Mouse (Mus musculus): ENCODE data around the gene Mertk. TPM values are rescaled to one million over a fixed set of nuclear protein-coding genes. Genes with fewer than 3 reads are reported as not detected.

The Mertk gene
- total RNA-seq, 1 experiment from 2014 or later: not detected

- ATAC-seq (replicated peaks; ENCODE audit: insufficient number of reproducible peaks, low FRiP score, low TSS enrichment, poor library complexity, severe bottlenecking): no peak
Observed at GRCm38 (mm10) chr2:128796463-128796862, 97.7 kb downstream of the Mertk start.

DNA sequence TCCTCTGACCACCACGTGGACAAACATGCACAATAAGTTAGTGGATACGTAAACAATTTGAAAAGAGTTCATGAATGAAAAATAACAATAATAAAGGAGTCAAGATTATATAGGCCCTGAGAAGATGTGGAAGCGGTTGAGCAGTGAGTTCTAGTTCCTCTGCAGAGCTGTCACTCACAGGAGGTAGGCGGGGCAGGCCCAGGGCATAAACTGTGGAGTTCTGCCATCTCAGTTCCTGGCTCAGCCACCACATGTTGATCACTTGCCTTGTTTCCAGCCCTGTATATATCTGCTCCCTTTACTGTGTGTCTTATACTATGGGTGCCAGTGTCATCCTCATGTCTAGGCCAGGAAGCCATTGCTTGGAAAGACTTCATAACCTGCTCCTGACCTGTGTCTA lies 104.7 kb downstream of the Mertk start:
- 0 out of 2 replicates have a peak, but pooled peaks have one; percentile 47 for ATAC-seq (replicated peaks; ENCODE audit: insufficient number of reproducible peaks, low FRiP score, low TSS enrichment, poor library complexity, severe bottlenecking)

- no peak for ATAC-seq (replicated peaks; ENCODE audit: insufficient number of reproducible peaks, low FRiP score, low TSS enrichment, poor library complexity, severe bottlenecking)
Observed at GRCm38 (mm10) chr2:128805341-128805740, 106.6 kb downstream of the Mertk start.

- ATAC-seq (replicated peaks; ENCODE audit: insufficient number of reproducible peaks, low FRiP score, low TSS enrichment, poor library complexity, severe bottlenecking): no peak; the same call in 1 of the 2 replicates
Observed at GRCm38 (mm10) chr2:128806561-128806960, 107.8 kb downstream of the Mertk start.

DNA sequence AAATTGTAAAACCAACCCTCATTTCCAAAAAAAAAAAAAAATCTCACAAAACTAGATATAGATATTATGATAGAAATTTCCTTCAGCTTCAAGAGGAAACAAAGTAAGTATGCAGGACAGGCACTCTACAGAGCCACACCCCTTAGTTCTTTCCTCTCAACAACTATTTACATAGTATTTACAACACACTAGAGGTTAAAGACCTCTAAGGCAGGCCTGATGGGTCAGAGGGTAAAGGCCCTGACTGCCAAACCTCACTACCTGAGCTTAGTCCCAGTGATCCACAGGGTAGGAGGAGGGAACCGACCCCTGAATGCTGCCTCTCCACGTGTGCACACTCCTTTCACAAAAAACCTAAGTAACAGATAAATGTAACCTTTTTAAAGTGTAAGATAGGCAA lies 114.0 kb downstream of the Mertk start:
- ATAC-seq (replicated peaks; ENCODE audit: insufficient number of reproducible peaks, low FRiP score, low TSS enrichment, poor library complexity, severe bottlenecking): no peak

DNA sequence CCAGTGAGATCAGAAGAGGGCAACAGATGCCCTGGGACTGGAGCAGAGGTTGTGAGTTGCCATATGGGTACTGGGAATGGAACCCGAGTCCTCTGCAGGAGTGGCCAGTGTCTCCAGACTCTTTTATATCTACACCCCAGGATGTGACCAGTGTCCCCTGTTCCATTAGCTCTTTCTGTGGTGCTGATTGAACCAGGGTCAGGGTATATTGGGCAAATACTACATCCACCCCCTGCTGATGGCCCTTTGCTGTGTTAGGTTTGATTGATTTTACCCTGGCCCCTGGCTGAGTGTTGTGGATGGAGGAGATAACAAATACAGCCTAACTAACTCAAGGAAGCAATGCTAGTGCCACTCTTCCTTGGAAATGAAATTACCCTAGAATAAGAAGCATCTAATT lies 117.6 kb downstream of the Mertk start:
- ATAC-seq (replicated peaks; ENCODE audit: insufficient number of reproducible peaks, low FRiP score, low TSS enrichment, poor library complexity, severe bottlenecking): no peak

DNA sequence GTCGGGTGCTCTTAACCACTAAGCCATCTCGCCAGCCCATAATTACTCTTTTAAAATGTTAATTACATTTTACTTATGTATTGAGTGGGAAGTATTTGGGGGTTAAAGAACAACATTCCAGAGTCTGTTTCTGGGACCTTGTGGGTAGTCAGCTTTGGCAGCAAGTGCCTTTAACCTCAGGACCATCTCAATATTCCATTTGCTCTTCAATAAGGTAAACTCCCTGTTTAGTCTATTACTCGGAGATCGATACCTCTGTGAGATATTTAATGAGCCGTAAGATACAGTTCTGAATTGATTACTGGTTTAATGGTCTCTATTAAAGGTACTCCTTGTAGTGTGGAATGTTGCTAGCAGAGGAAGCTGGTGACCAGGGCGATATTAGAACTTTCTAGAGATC lies 118.2 kb downstream of the Mertk start:
- no peak for ATAC-seq (replicated peaks; ENCODE audit: insufficient number of reproducible peaks, low FRiP score, low TSS enrichment, poor library complexity, severe bottlenecking)

GRCm38 (mm10) chr2:128817387-128817785 lies 118.6 kb downstream of the Mertk start:
- peak; percentile 36; the same call in 1 of the 2 replicates for ATAC-seq (replicated peaks; ENCODE audit: insufficient number of reproducible peaks, low FRiP score, low TSS enrichment, poor library complexity, severe bottlenecking)

DNA sequence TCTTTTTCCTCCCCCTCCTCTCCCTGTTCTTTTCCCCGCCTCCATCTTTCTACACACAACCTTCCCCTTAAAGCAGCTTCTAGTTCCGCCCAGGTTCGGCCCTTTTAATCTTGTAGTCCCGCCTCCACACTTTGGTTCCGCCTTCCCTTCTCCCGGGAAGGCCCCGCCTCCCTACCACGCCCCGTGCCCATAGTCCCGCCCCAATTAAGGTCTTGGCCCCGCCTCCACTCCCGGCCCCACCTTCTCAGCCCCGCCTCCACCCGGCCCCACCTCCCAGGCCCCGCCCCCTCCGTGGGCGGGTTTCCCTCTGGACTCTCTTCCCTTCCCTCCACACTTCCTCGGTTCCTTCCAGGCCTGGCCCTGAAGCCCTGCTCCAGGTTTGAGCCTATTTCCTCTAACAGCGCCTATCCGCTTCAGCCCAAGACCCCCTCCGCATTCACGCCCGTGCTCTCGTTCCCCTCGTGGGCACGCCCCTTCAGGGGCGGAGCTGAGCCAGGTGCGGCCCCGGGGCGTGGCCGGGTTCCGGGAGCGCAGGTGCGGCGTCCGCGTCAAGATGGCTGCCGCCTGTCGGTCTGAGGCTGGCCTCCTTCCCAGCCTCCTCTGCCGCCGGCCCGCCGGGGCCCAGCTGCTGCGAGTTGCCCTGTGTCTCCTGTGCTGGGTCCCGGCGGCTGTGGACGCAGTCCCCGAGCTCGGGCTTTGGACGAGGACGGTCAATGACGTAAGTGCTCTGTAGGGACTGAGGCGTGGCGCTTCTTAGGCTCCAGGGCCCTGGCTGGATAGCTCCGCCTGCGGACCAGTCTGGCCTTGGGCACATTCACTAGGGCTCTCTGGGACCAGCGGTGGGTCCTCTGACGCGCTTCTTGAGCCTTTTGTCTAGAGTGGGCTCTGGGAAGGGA lies 119.3 kb downstream of the Mertk start, which contains the start of gene Tmem87b:
Gene Tmem87b, plus strand, starts transcription at position 333 of the 896 bp plus-strand sequence.
- peak; percentile 94 for ATAC-seq (replicated peaks; ENCODE audit: insufficient number of reproducible peaks, low FRiP score, low TSS enrichment, poor library complexity, severe bottlenecking)

GRCm38 (mm10) chr2:128818956-128819643 lies 120.3 kb downstream of the Mertk start:
- ATAC-seq (replicated peaks; ENCODE audit: insufficient number of reproducible peaks, low FRiP score, low TSS enrichment, poor library complexity, severe bottlenecking): no peak

DNA sequence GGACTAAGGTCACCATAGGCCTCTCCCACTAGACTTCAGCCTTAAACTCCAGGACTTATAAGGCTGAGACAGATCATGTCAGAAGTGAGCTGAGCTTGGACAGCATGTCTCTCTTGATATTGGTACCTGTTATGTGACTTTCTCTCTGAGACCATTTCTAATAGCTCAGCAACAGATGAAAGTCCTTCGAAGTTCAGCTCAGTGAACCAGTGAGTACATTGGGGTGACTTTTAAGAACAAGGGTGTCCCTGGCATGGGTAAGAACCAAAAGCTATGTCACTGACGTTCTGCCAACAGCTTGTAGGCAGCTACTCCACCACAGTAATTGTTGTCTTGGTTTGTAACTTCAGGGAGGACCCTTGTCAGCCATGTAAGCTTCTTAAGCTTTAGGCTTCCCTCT lies 121.9 kb downstream of the Mertk start:
- no peak for ATAC-seq (replicated peaks; ENCODE audit: insufficient number of reproducible peaks, low FRiP score, low TSS enrichment, poor library complexity, severe bottlenecking)

- ATAC-seq (replicated peaks; ENCODE audit: insufficient number of reproducible peaks, low FRiP score, low TSS enrichment, poor library complexity, severe bottlenecking): no peak
Observed at GRCm38 (mm10) chr2:128823893-128824292, 125.1 kb downstream of the Mertk start.

GRCm38 (mm10) chr2:128827787-128828186 lies 129.0 kb downstream of the Mertk start:
- no peak for ATAC-seq (replicated peaks; ENCODE audit: insufficient number of reproducible peaks, low FRiP score, low TSS enrichment, poor library complexity, severe bottlenecking)

DNA sequence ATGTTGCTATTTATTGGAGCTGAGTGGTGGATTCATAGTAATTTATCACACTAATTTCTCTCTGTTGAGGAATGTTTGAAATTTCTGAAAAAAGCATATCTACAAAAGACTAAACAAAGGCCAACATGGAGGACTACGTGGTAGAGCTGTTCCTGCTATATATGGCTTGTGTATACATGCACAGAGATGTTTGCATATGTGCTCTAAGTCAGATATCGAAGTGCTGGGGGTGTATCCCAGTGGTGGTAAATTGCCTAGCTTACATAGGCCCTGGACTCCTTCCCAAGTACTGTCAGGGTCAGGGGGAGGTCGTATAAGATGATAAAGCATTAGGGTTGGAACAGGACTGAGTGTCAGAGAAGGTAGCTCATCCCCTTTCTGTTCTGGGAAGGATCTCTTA lies 133.9 kb downstream of the Mertk start:
- no peak for ATAC-seq (replicated peaks; ENCODE audit: insufficient number of reproducible peaks, low FRiP score, low TSS enrichment, poor library complexity, severe bottlenecking)

- no peak for ATAC-seq (replicated peaks; ENCODE audit: insufficient number of reproducible peaks, low FRiP score, low TSS enrichment, poor library complexity, severe bottlenecking)
Observed at GRCm38 (mm10) chr2:128833035-128833434, 134.3 kb downstream of the Mertk start.

GRCm38 (mm10) chr2:128833435-128833834 lies 134.7 kb downstream of the Mertk start:
- no peak for ATAC-seq (replicated peaks; ENCODE audit: insufficient number of reproducible peaks, low FRiP score, low TSS enrichment, poor library complexity, severe bottlenecking)

DNA sequence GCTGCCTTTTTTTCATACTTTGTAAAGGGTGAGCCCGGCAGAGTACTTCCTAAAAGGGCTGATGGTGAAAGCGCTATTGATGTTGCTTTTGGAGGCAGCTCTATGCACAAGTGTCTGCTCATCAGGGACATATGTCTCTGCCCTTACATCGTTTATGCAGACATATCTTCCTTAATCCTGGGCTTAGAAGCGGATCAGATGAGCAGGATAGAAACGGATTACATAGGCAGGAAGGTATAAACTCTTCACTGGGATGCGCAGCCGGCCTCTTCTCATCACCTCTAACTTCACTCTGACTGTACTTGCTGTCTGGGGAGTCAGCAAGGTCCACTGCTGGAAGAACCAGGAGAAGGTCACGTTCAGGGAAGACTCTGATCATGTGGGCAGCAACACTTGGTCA lies 138.8 kb downstream of the Mertk start:
- ATAC-seq (replicated peaks; ENCODE audit: insufficient number of reproducible peaks, low FRiP score, low TSS enrichment, poor library complexity, severe bottlenecking): no peak

DNA sequence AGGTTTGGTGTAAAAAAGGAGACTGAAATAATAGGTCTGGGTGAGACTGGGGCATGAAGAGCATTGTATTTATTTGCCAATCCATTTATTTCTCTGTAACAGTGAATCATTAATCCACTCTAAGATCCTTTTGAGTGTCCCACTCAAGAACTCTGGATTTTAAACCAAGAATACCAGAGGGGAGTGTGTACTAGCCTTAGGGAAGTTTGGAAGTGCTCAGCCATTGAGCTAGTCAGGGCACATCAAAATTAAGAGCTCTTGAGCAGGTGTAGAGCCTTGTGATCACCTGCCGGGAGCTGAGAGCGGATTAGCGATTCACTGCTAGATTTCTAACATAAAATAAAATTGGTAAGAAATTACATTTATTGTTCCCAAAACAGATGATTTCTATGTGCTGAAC lies 139.9 kb downstream of the Mertk start:
- ATAC-seq (replicated peaks; ENCODE audit: insufficient number of reproducible peaks, low FRiP score, low TSS enrichment, poor library complexity, severe bottlenecking): no peak

DNA sequence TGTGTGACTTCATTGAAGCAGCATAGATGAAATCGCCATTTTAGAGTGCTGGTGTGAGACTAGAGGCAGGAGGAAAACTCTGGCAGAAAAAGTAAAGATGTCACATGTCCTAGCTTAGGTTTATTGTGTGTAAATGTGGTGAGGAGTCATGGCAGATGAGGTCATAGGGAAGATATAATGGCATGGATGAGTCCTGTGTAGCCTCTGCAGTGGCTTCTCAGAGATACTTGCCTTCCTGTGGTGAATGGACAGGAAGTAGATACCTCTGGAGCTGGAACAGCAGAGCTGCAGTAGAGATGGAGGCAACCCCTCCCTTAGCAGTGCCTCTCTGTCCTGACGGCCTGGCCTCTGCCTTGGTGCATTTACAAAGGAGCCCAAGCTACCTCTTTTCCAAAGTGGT lies 140.7 kb downstream of the Mertk start:
- no peak for ATAC-seq (replicated peaks; ENCODE audit: insufficient number of reproducible peaks, low FRiP score, low TSS enrichment, poor library complexity, severe bottlenecking)

DNA sequence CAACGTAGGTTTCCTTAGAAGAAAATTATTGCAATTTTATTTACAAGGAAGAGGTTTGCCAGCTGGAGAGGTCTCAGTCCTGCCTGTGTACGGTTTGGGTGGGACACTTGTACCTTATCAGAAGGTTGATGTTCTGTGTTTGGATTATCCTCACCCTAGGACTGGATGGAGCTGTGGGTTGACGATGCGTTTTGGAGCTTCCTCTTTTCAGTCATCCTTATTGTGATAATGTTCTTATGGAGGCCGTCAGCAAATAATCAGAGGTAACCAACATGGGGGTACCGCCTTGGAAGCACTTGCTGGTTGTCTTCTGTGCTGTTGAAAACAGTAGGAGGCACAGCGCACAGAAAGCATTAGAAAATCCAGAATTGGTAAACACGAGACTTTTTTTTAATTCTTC lies 143.7 kb downstream of the Mertk start:
- ATAC-seq (replicated peaks; ENCODE audit: insufficient number of reproducible peaks, low FRiP score, low TSS enrichment, poor library complexity, severe bottlenecking): no peak
